Mouse (Mus musculus): ENCODE results near the gene Mogat2. TPM values are rescaled to one million over a fixed set of nuclear protein-coding genes. Genes with fewer than 3 reads are reported as not detected.

Gene Mogat2
- polyA plus RNA-seq, 1 experiment from 2014 or later, result 2.5 TPM

DNA sequence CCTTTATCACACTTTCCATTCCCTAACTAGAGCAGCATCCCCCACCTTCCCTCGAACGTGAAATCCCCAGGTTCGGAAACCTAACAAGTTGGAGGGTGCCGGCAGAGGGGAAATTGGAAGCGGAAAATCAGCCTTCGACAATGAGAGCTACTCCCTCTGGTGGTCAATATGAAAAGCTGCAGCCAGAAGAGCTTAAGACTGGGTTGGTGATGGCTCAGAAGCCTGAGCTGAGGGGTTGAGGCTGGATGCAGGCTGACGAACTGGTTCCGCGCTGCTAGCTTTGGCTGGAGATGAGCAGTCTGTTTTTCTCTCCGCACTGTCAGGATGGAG lies 11.1 kb upstream of the Mogat2 start:
- Histone ChIP-seq H3K4me1 (ENCODE audit: control insufficient read depth, insufficient read depth, low read length) (no peaks in the 10 kb centered on the region; the same call in 1 of the 2 replicates), H3K4me2 (ENCODE audit: low read depth, low read length) (peak overlapping the region; percentile 76), H3K27me3 (replicated peaks; ENCODE audit: control insufficient read depth, insufficient read depth, low read length) (peaks cover 11% of the 10 kb centered on the region), H3K27ac (replicated peaks; ENCODE audit: low read depth, low read length) (no peak overlapping the region), H3K36me3 (ENCODE audit: control insufficient read depth, insufficient read depth, low read length) (no peaks in the 10 kb centered on the region), H3K9me3 (ENCODE audit: control insufficient read depth, low read length) (no peaks in the 10 kb centered on the region), H3K9ac (ENCODE audit: low read depth, low read length) (0 out of 2 replicates have a peak overlapping the region, but pooled peaks have one; percentile 56), H3K4me3 (ENCODE audit: low read depth, low read length) (peak overlapping the region; percentile 41)
- ATAC-seq (ENCODE audit: low read depth), result peak; percentile 61
- WGBS, result 2% methylated on average over 10 of the region's 10 CpGs
- DNase-seq (ENCODE audit: low spot score), result peak; percentile 92

DNA sequence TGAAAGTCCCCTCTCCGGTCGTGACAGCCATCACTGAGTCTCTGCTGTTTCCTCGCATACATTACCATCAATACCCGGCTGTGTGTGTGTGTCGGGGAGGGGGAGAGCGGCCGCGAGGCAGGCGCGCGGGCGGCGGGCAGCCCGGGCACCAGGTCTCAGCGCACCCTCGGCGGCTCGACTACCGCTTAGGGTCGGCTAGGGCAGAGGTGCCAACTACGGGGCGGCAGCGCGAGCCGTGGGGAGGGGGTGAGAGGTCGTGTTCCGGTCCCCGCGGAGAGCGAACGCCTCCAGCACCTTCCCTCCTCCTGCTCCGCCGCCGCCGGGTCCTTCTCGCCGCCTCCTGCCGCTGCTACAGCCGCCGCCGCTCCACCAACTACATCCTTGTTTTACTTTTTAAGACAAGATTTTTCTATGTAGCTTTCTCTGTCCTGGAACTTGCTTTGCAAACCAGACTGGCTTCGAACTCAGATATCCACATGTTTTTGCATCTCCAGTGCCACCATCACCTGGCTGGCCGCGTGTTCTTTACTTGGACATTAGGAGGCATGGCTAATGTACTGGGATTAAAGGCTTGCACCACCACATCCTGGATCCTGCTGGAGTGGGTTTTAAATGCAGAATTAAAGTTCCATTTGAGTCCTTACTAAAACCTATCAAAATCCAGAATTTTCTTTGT lies 10.6 kb upstream of the Mogat2 start:
- peak; percentile 27 for ATAC-seq (ENCODE audit: low read depth)
- Histone ChIP-seq H3K4me3 (ENCODE audit: low read depth, low read length) (peak overlapping the region; percentile 41), H3K9me3 (ENCODE audit: control insufficient read depth, low read length) (no peaks in the 10 kb centered on the region), H3K27ac (replicated peaks; ENCODE audit: low read depth, low read length) (no peak overlapping the region), H3K9ac (ENCODE audit: low read depth, low read length) (peak overlapping the region; percentile 56), H3K27me3 (replicated peaks; ENCODE audit: control insufficient read depth, insufficient read depth, low read length) (peaks cover 11% of the 10 kb centered on the region), H3K4me2 (ENCODE audit: low read depth, low read length) (peak overlapping the region; percentile 76), H3K4me1 (ENCODE audit: control insufficient read depth, insufficient read depth, low read length) (no peaks in the 10 kb centered on the region; the same call in 1 of the 2 replicates), H3K36me3 (ENCODE audit: control insufficient read depth, insufficient read depth, low read length) (no peaks in the 10 kb centered on the region)
- no peak for DNase-seq (ENCODE audit: low spot score)
- 3% methylated on average over 23 of the region's 44 CpGs for WGBS

- peak; percentile 56 for DNase-seq (ENCODE audit: low spot score)
- Histone ChIP-seq H3K4me2 (ENCODE audit: low read depth, low read length) (no peak overlapping the region; the same call in 1 of the 2 replicates), H3K36me3 (ENCODE audit: control insufficient read depth, insufficient read depth, low read length) (no peaks in the 10 kb centered on the region), H3K27me3 (replicated peaks; ENCODE audit: control insufficient read depth, insufficient read depth, low read length) (peaks cover 11% of the 10 kb centered on the region), H3K9ac (ENCODE audit: low read depth, low read length) (no peak overlapping the region), H3K27ac (replicated peaks; ENCODE audit: low read depth, low read length) (no peak overlapping the region), H3K4me3 (ENCODE audit: low read depth, low read length) (peak overlapping the region; percentile 41), H3K9me3 (ENCODE audit: control insufficient read depth, low read length) (no peaks in the 10 kb centered on the region), H3K4me1 (ENCODE audit: control insufficient read depth, insufficient read depth, low read length) (no peaks in the 10 kb centered on the region; the same call in 1 of the 2 replicates)
- peak; percentile 2; the same call in 1 of the 2 replicates for ATAC-seq (ENCODE audit: low read depth)
- 19% methylated on average over 5 of the region's 5 CpGs for WGBS
These were observed 9.8 kb upstream of the Mogat2 start for GRCm38 (mm10) chr7:99248157-99248742.

DNA sequence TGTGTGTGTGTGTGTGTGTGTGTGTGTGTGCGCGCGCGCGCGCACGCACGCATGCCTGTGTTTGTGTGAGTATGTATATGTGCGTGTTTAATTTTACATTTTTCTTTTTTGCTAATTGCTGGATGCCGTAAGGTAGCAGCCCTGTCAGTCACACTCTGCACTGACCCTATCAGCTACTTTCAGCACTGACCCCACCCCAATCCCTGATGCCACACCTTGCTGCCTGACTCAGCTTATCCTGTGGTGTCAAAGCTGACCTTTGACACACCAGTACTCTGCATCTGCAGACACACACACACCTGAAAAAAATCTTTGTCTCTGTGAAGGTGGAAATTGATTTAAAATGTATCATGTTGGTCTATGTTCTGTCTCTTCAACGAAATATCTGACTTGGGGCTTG lies 3.7 kb upstream of the Mogat2 start:
- peaks cover 12% of the 10 kb centered on the region; the same call in 1 of the 2 replicates for H3K4me1 ChIP-seq (ENCODE audit: control insufficient read depth, insufficient read depth, low read length)
- H3K9me3 ChIP-seq (ENCODE audit: control insufficient read depth, low read length), result no peaks in the 10 kb centered on the region
- DNase-seq (ENCODE audit: low spot score), result no peak
- no peaks in the 10 kb centered on the region for H3K36me3 ChIP-seq (ENCODE audit: control insufficient read depth, insufficient read depth, low read length)
- no peak overlapping the region for H3K9ac ChIP-seq (ENCODE audit: low read depth, low read length)
- H3K27ac ChIP-seq (replicated peaks; ENCODE audit: low read depth, low read length), result no peak overlapping the region
- H3K27me3 ChIP-seq (replicated peaks; ENCODE audit: control insufficient read depth, insufficient read depth, low read length), result peaks cover 9% of the 10 kb centered on the region
- WGBS, result 95% methylated on average over 11 of the region's 11 CpGs
- H3K4me2 ChIP-seq (ENCODE audit: low read depth, low read length), result no peak overlapping the region
- ATAC-seq (ENCODE audit: low read depth), result no peak
- H3K4me3 ChIP-seq (ENCODE audit: low read depth, low read length), result no peak overlapping the region

- H3K36me3 ChIP-seq (ENCODE audit: control insufficient read depth, insufficient read depth, low read length), result no peaks in the 10 kb centered on the region
- DNase-seq (ENCODE audit: low spot score), result no peak
- no peak overlapping the region for H3K27ac ChIP-seq (replicated peaks; ENCODE audit: low read depth, low read length)
- no peaks in the 10 kb centered on the region for H3K9me3 ChIP-seq (ENCODE audit: control insufficient read depth, low read length)
- peaks cover 16% of the 10 kb centered on the region for H3K4me1 ChIP-seq (ENCODE audit: control insufficient read depth, insufficient read depth, low read length)
- peaks cover 9% of the 10 kb centered on the region for H3K27me3 ChIP-seq (replicated peaks; ENCODE audit: control insufficient read depth, insufficient read depth, low read length)
- H3K4me2 ChIP-seq (ENCODE audit: low read depth, low read length), result no peak overlapping the region
- H3K4me3 ChIP-seq (ENCODE audit: low read depth, low read length), result no peak overlapping the region
- no peak for ATAC-seq (ENCODE audit: low read depth)
- 45% methylated on average over 8 of the region's 8 CpGs for WGBS
- no peak overlapping the region for H3K9ac ChIP-seq (ENCODE audit: low read depth, low read length)
These were observed 1.3 kb downstream of the Mogat2 start for GRCm38 (mm10) chr7:99236888-99237660.

GRCm38 (mm10) chr7:99235657-99236056 lies 2.8 kb downstream of the Mogat2 start:
- H3K4me1 ChIP-seq (ENCODE audit: control insufficient read depth, insufficient read depth, low read length), result peaks cover 16% of the 10 kb centered on the region
- H3K9ac ChIP-seq (ENCODE audit: low read depth, low read length), result no peak overlapping the region
- H3K27me3 ChIP-seq (replicated peaks; ENCODE audit: control insufficient read depth, insufficient read depth, low read length), result peaks cover 9% of the 10 kb centered on the region
- H3K9me3 ChIP-seq (ENCODE audit: control insufficient read depth, low read length), result no peaks in the 10 kb centered on the region
- no peak overlapping the region for H3K4me3 ChIP-seq (ENCODE audit: low read depth, low read length)
- H3K36me3 ChIP-seq (ENCODE audit: control insufficient read depth, insufficient read depth, low read length), result no peaks in the 10 kb centered on the region
- no peak overlapping the region for H3K4me2 ChIP-seq (ENCODE audit: low read depth, low read length)
- whole genome bisulfite sequencing, result 23% methylated on average over 2 of the region's 2 CpGs
- DNase-seq (ENCODE audit: low spot score), result peak; percentile 69
- no peak overlapping the region for H3K27ac ChIP-seq (replicated peaks; ENCODE audit: low read depth, low read length)
- ATAC-seq (ENCODE audit: low read depth), result no peak

DNA sequence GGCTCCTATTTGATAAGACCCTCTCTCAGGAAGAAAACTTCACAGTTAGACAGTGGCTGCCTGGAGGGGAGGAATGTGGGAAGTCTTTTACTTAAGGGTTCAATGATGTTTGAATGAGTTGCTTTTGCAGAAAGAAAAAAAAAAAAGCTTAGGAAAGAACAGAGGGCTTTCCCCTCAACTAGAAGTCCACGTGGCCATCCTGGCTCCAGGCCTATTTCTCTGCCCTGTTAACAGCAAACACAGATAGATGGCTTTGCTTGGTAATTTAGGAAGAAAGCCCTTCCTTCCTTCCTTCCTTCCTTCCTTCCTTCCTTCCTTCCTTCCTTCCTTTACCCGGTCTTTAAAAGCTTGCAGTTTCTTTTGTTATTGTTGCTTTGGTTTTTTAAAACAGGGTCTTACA lies 3.5 kb downstream of the Mogat2 start:
- ATAC-seq (ENCODE audit: low read depth), result no peak
- WGBS, result 34% methylated on average over 2 of the region's 2 CpGs
- no peak for DNase-seq (ENCODE audit: low spot score)

GRCm38 (mm10) chr7:99232571-99232970 lies 5.8 kb downstream of the Mogat2 start:
- H3K4me1 ChIP-seq (ENCODE audit: control insufficient read depth, insufficient read depth, low read length), result peaks cover 7% of the 10 kb centered on the region
- no peaks in the 10 kb centered on the region for H3K9me3 ChIP-seq (ENCODE audit: control insufficient read depth, low read length)
- no peak for DNase-seq (ENCODE audit: low spot score)
- no peak overlapping the region for H3K4me2 ChIP-seq (ENCODE audit: low read depth, low read length)
- no peak for ATAC-seq (ENCODE audit: low read depth)
- H3K27me3 ChIP-seq (replicated peaks; ENCODE audit: control insufficient read depth, insufficient read depth, low read length), result peaks cover under 1% of the 10 kb centered on the region; the same call in 1 of the 2 replicates
- no peaks in the 10 kb centered on the region for H3K36me3 ChIP-seq (ENCODE audit: control insufficient read depth, insufficient read depth, low read length)
- H3K4me3 ChIP-seq (ENCODE audit: low read depth, low read length), result no peak overlapping the region
- H3K9ac ChIP-seq (ENCODE audit: low read depth, low read length), result no peak overlapping the region
- no peak overlapping the region for H3K27ac ChIP-seq (replicated peaks; ENCODE audit: low read depth, low read length)
- WGBS, result 63% methylated on average over 4 of the region's 6 CpGs

More for the DNA sequence above, 3.5 kb downstream of the Mogat2 start:
- H3K4me3 ChIP-seq (ENCODE audit: low read depth, low read length), result no peak overlapping the region
- peaks cover 16% of the 10 kb centered on the region for H3K4me1 ChIP-seq (ENCODE audit: control insufficient read depth, insufficient read depth, low read length)
- no peak overlapping the region for H3K4me2 ChIP-seq (ENCODE audit: low read depth, low read length)
- no peak overlapping the region for H3K9ac ChIP-seq (ENCODE audit: low read depth, low read length)
- H3K27ac ChIP-seq (replicated peaks; ENCODE audit: low read depth, low read length), result no peak overlapping the region
- H3K36me3 ChIP-seq (ENCODE audit: control insufficient read depth, insufficient read depth, low read length), result no peaks in the 10 kb centered on the region
- H3K27me3 ChIP-seq (replicated peaks; ENCODE audit: control insufficient read depth, insufficient read depth, low read length), result peaks cover 9% of the 10 kb centered on the region
- no peaks in the 10 kb centered on the region for H3K9me3 ChIP-seq (ENCODE audit: control insufficient read depth, low read length)
